Mouse (Mus musculus): ENCODE measurements around the gene Dclk3.

- TF ChIP-seq CTCF (IDR thresholded peaks at IDR 0.05; ENCODE audit: extremely low read depth, insufficient read depth, insufficient read length, insufficient replicate concordance), result no peak
- TF ChIP-seq POLR2A (IDR thresholded peaks at IDR 0.05; ENCODE audit: low read depth, low read length), result no peak
Measured at GRCm38 (mm10) chr9:111450853-111451404, 12.0 kb downstream of the Dclk3 start.
